Mouse (Mus musculus): ENCODE measurements around the gene Ndufb11. TPM values are rescaled to one million over a fixed set of nuclear protein-coding genes. Genes with fewer than 3 reads are reported as not detected.

The Ndufb11 gene
- polyA plus RNA-seq, 1 experiment from 2014 or later: 171 TPM

GRCm38 (mm10) chrX:20638141-20638540, 20.7 kb upstream of the Ndufb11 start:
- no peak overlapping the region for H3K27ac ChIP-seq (ENCODE audit: low read length)
- 100% methylated on average over 2 of the region's 2 CpGs for WGBS
- no peak overlapping the region for H3K4me2 ChIP-seq (ENCODE audit: low read length)
- no peak overlapping the region for H3K4me3 ChIP-seq (replicated peaks; ENCODE audit: low read length)
- ATAC-seq: no peak
- no peaks in the 10 kb centered on the region for H3K27me3 ChIP-seq (replicated peaks; ENCODE audit: control insufficient read depth, insufficient read depth, low read length)
- H3K4me1 ChIP-seq (replicated peaks; ENCODE audit: control insufficient read depth, insufficient read depth, low read length): no peaks in the 10 kb centered on the region
- H3K9ac ChIP-seq (replicated peaks; ENCODE audit: low read depth, low read length): no peak overlapping the region
- no peaks in the 10 kb centered on the region; the same call in 1 of the 2 replicates for H3K36me3 ChIP-seq (ENCODE audit: control insufficient read depth, insufficient read depth)
- H3K9me3 ChIP-seq (ENCODE audit: control insufficient read depth, low read length): no peaks in the 10 kb centered on the region

- Histone ChIP-seq H3K27me3 (replicated peaks; ENCODE audit: control insufficient read depth, insufficient read depth, low read length) (no peaks in the 10 kb centered on the region), H3K27ac (ENCODE audit: low read length) (peak overlapping the region; percentile 92), H3K4me1 (replicated peaks; ENCODE audit: control insufficient read depth, insufficient read depth, low read length) (peaks cover 8% of the 10 kb centered on the region), H3K36me3 (ENCODE audit: control insufficient read depth, insufficient read depth) (peaks cover 4% of the 10 kb centered on the region), H3K4me3 (replicated peaks; ENCODE audit: low read length) (peak overlapping the region; percentile 60), H3K9ac (replicated peaks; ENCODE audit: low read depth, low read length) (peak overlapping the region; percentile 76), H3K9me3 (ENCODE audit: control insufficient read depth, low read length) (no peaks in the 10 kb centered on the region), H3K4me2 (ENCODE audit: low read length) (peak overlapping the region; percentile 55)
- 23% methylated on average over 31 of the region's 31 CpGs for WGBS
- ATAC-seq: peak; percentile 63
These were observed 532 bp upstream of the Ndufb11 start for GRCm38 (mm10) chrX:20617903-20618399.

- Histone ChIP-seq H3K4me3 (replicated peaks; ENCODE audit: low read length) (peak overlapping the region; percentile 60), H3K27ac (ENCODE audit: low read length) (peak overlapping the region; percentile 92), H3K27me3 (replicated peaks; ENCODE audit: control insufficient read depth, insufficient read depth, low read length) (no peaks in the 10 kb centered on the region), H3K4me2 (ENCODE audit: low read length) (peak overlapping the region; percentile 54), H3K36me3 (ENCODE audit: control insufficient read depth, insufficient read depth) (peaks cover 3% of the 10 kb centered on the region), H3K4me1 (replicated peaks; ENCODE audit: control insufficient read depth, insufficient read depth, low read length) (peaks cover 8% of the 10 kb centered on the region), H3K9ac (replicated peaks; ENCODE audit: low read depth, low read length) (peak overlapping the region; percentile 64), H3K9me3 (ENCODE audit: control insufficient read depth, low read length) (no peaks in the 10 kb centered on the region)
- 21% methylated on average over 17 of the region's 17 CpGs for WGBS
- no peak; the same call in 1 of the 2 replicates for ATAC-seq
These were observed 601 bp downstream of the Ndufb11 start for GRCm38 (mm10) chrX:20616861-20617175.

- H3K27ac ChIP-seq (ENCODE audit: low read length): no peak overlapping the region
- H3K9me3 ChIP-seq (ENCODE audit: control insufficient read depth, low read length): no peaks in the 10 kb centered on the region
- H3K27me3 ChIP-seq (replicated peaks; ENCODE audit: control insufficient read depth, insufficient read depth, low read length): no peaks in the 10 kb centered on the region
- H3K4me2 ChIP-seq (ENCODE audit: low read length): no peak overlapping the region
- no peak for ATAC-seq
- WGBS: 87% methylated on average over 4 of the region's 4 CpGs
- no peaks in the 10 kb centered on the region for H3K36me3 ChIP-seq (ENCODE audit: control insufficient read depth, insufficient read depth)
- H3K4me1 ChIP-seq (replicated peaks; ENCODE audit: control insufficient read depth, insufficient read depth, low read length): no peaks in the 10 kb centered on the region
- no peak overlapping the region for H3K4me3 ChIP-seq (replicated peaks; ENCODE audit: low read length)
- no peak overlapping the region for H3K9ac ChIP-seq (replicated peaks; ENCODE audit: low read depth, low read length)
These were observed 8.9 kb downstream of the Ndufb11 start for GRCm38 (mm10) chrX:20608500-20608899.

- Histone ChIP-seq H3K4me2 (ENCODE audit: low read length) (no peak overlapping the region), H3K9me3 (ENCODE audit: control insufficient read depth, low read length) (no peaks in the 10 kb centered on the region), H3K9ac (replicated peaks; ENCODE audit: low read depth, low read length) (no peak overlapping the region), H3K4me3 (replicated peaks; ENCODE audit: low read length) (no peak overlapping the region), H3K27ac (ENCODE audit: low read length) (no peak overlapping the region), H3K36me3 (ENCODE audit: control insufficient read depth, insufficient read depth) (no peaks in the 10 kb centered on the region), H3K4me1 (replicated peaks; ENCODE audit: control insufficient read depth, insufficient read depth, low read length) (no peaks in the 10 kb centered on the region), H3K27me3 (replicated peaks; ENCODE audit: control insufficient read depth, insufficient read depth, low read length) (no peaks in the 10 kb centered on the region)
- WGBS: 18% methylated on average over 4 of the region's 4 CpGs
- no peak for ATAC-seq
These were observed 29.5 kb downstream of the Ndufb11 start for GRCm38 (mm10) chrX:20587968-20588367.

- Histone ChIP-seq H3K9me3 (ENCODE audit: control insufficient read depth, low read length) (no peaks in the 10 kb centered on the region), H3K4me1 (replicated peaks; ENCODE audit: control insufficient read depth, insufficient read depth, low read length) (no peaks in the 10 kb centered on the region), H3K4me3 (replicated peaks; ENCODE audit: low read length) (no peak overlapping the region), H3K36me3 (ENCODE audit: control insufficient read depth, insufficient read depth) (no peaks in the 10 kb centered on the region), H3K9ac (replicated peaks; ENCODE audit: low read depth, low read length) (no peak overlapping the region), H3K27me3 (replicated peaks; ENCODE audit: control insufficient read depth, insufficient read depth, low read length) (no peaks in the 10 kb centered on the region), H3K27ac (ENCODE audit: low read length) (no peak overlapping the region), H3K4me2 (ENCODE audit: low read length) (no peak overlapping the region)
- 91% methylated on average over 4 of the region's 4 CpGs for WGBS
- no peak for ATAC-seq
These were observed 43.5 kb downstream of the Ndufb11 start for GRCm38 (mm10) chrX:20573927-20574326.

GRCm38 (mm10) chrX:20572683-20573082, 44.7 kb downstream of the Ndufb11 start:
- Histone ChIP-seq H3K4me1 (replicated peaks; ENCODE audit: control insufficient read depth, insufficient read depth, low read length) (no peaks in the 10 kb centered on the region), H3K9me3 (ENCODE audit: control insufficient read depth, low read length) (no peaks in the 10 kb centered on the region), H3K27me3 (replicated peaks; ENCODE audit: control insufficient read depth, insufficient read depth, low read length) (no peaks in the 10 kb centered on the region), H3K4me2 (ENCODE audit: low read length) (no peak overlapping the region), H3K36me3 (ENCODE audit: control insufficient read depth, insufficient read depth) (no peaks in the 10 kb centered on the region), H3K9ac (replicated peaks; ENCODE audit: low read depth, low read length) (no peak overlapping the region), H3K27ac (ENCODE audit: low read length) (no peak overlapping the region), H3K4me3 (replicated peaks; ENCODE audit: low read length) (no peak overlapping the region)
- WGBS: 79% methylated on average over 9 of the region's 9 CpGs
- no peak for ATAC-seq

GRCm38 (mm10) chrX:20571024-20571423, 46.4 kb downstream of the Ndufb11 start:
- Histone ChIP-seq H3K36me3 (ENCODE audit: control insufficient read depth, insufficient read depth) (no peaks in the 10 kb centered on the region), H3K4me2 (ENCODE audit: low read length) (no peak overlapping the region), H3K4me3 (replicated peaks; ENCODE audit: low read length) (no peak overlapping the region), H3K9ac (replicated peaks; ENCODE audit: low read depth, low read length) (no peak overlapping the region), H3K4me1 (replicated peaks; ENCODE audit: control insufficient read depth, insufficient read depth, low read length) (no peaks in the 10 kb centered on the region), H3K27ac (ENCODE audit: low read length) (no peak overlapping the region), H3K27me3 (replicated peaks; ENCODE audit: control insufficient read depth, insufficient read depth, low read length) (no peaks in the 10 kb centered on the region), H3K9me3 (ENCODE audit: control insufficient read depth, low read length) (no peaks in the 10 kb centered on the region)
- no peak for ATAC-seq
- WGBS: 34% methylated on average over 2 of the region's 2 CpGs

Data from forebrain, embryonic 16.5 days (tissue).